Mouse (Mus musculus) kidney, embryonic 14.5 days (tissue): Measurements from ENCODE around the gene Rps15. TPM values are rescaled to one million over a fixed set of nuclear protein-coding genes. Genes with fewer than 3 reads are reported as not detected.

Experiments
- ATAC-seq: fragments of 200-750 bp; cut with Nextera tagmentation; 2 replicates; pipeline ENCODE4 v1.8.0; 2017; ENCODE audit warnings: moderate number of reproducible peaks, mild to moderate bottlenecking, moderate TSS enrichment, moderate library complexity; ENCODE audit not compliant: low FRiP score, low TSS enrichment
- H3K27ac ChIP-seq: fragments of 300-500 bp; sonication (generic); 2 replicates; pipeline ENCODE4 v1.5.1; 2014; ENCODE audit warnings: low read depth, mild to moderate bottlenecking, low read length, moderate library complexity, mixed read lengths
- H3K27me3 ChIP-seq: fragments of 300-500 bp; sonication (generic); 2 replicates; pipeline ENCODE4 v1.6.1; 2014; ENCODE audit warnings: mild to moderate bottlenecking, low read length; ENCODE audit not compliant: control insufficient read depth, insufficient read depth
- H3K36me3 ChIP-seq: fragments of 300-500 bp; sonication (generic); 2 replicates; pipeline ENCODE4 v1.6.1; 2014; ENCODE audit warnings: low read length, mixed read lengths; ENCODE audit not compliant: control insufficient read depth, insufficient read depth
- H3K4me1 ChIP-seq: fragments of 300-500 bp; sonication (generic); 2 replicates; pipeline ENCODE4 v1.6.1; 2014; ENCODE audit warnings: low read length, mixed read lengths; ENCODE audit not compliant: control insufficient read depth, insufficient read depth
- H3K4me2 ChIP-seq: fragments of 300-500 bp; sonication (generic); replicated peaks from 2 replicates; pipeline ENCODE4 v1.6.1; 2014; ENCODE audit warnings: low read depth, mild to moderate bottlenecking, low read length
- H3K4me3 ChIP-seq: fragments of 300-500 bp; sonication (generic); 2 replicates; pipeline ENCODE4 v1.5.1; 2014; ENCODE audit warnings: mild to moderate bottlenecking, low read length
- H3K9ac ChIP-seq: fragments of 300-500 bp; sonication (generic); 2 replicates; pipeline ENCODE4 v1.6.1; 2014; ENCODE audit warnings: low read depth, mild to moderate bottlenecking, low read length, moderate library complexity
- H3K9me3 ChIP-seq: fragments of 300-500 bp; sonication (generic); 2 replicates; pipeline ENCODE4 v1.6.1; 2016; ENCODE audit warnings: low read length; ENCODE audit not compliant: control insufficient read depth
- WGBS: fragments of 180-500 bp; shearing (Covaris S2); extraction: QIAGEN DNeasy Blood & Tissue Kit; methylation state at CpG from one replicate; pipeline ENCODE4 v1.1.7; 2014; 5-methylcytosine and 5-hydroxymethylcytosine counted together
- polyA plus RNA-seq: library from polyadenylated mRNA; unstranded; fragments of >200 nt; fragmentation: Nextera tagmentation; extraction: Ambion mirVana; gene quantifications from 2 replicates; pipeline ENCODE4 v1.2.1, GENCODE M21; 2014

The Rps15 gene
- polyA plus RNA-seq, 1 experiment from 2014 or later = 1,166 TPM

DNA sequence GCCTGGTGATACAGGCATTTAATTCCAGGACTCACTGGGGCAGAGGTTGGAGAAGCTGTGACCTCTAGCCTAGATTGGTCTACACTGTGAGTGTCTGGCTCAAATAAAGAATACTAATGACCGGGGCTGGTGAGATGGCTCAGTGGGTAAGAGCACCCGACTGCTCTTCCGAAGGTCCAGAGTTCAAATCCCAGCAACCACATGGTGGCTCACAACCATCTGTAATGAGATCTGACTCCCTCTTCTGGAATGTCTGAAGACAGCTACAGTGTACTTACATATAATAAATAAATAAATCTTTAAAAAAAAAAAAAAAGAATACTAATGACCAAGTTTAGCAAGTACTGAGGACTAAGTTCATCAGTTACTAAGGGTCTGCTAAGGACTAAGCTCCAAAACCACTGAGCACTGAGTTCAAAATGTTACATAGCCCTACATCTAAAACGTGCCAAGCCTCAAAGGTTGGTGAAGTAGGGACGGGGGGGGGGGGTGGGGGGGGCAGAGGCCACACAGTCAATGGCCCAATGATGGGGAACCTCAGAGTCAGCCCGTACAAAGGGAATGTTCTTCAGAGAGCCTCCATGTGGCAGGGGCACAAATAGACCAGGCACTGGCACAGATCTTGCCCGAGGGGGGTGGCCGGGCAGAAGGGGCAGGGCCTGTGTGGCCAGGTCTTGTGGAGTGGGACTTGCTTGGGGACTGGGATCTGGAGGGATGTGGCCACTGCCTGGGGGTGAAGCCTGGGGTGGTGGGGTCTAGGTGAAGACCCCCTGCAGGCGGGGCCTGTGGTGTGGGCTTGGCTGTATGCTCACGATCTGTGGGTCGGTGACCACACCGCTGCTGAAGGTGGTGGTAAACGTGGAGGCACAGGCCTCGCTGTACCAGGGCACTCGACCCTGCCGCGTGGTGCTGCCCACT lies 32.1 kb downstream of the Rps15 start:
- ATAC-seq = no peak
- Histone ChIP-seq H3K9me3 (no peaks in the 10 kb centered on the region), H3K27ac (no peak overlapping the region), H3K36me3 (no peaks in the 10 kb centered on the region), H3K4me3 (peak overlapping the region; percentile 56; the same call in 1 of the 2 replicates), H3K4me2 (peak overlapping the region; percentile 97), H3K4me1 (peaks cover 21% of the 10 kb centered on the region), H3K9ac (no peak overlapping the region), H3K27me3 (no peaks in the 10 kb centered on the region)
- WGBS = 79% methylated on average over 17 of the region's 17 CpGs

DNA sequence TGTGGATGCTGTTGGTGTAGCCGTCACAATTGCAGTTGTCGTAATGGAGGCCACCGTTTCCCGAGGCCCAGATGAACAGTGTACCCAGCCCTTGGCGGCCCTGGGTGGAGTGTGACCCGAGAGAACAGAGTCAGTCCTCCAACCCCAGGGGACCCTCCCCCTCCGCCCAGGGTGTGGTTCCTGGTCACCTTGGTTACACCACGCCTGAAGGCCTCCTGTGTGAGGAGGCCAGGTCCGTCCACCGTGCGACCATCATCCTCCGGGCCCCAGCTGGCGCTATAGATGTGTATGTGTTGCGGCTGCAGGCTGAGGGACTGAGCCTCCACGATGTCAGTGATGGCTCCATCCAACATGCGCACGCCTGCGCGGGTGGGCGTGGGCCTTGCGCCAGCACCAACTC lies 32.8 kb downstream of the Rps15 start:
- H3K4me3 ChIP-seq = no peak overlapping the region
- no peak overlapping the region for H3K9ac ChIP-seq
- no peak overlapping the region for H3K27ac ChIP-seq
- H3K27me3 ChIP-seq = no peaks in the 10 kb centered on the region
- H3K4me2 ChIP-seq = no peak overlapping the region
- WGBS = 77% methylated on average over 21 of the region's 21 CpGs
- peaks cover 19% of the 10 kb centered on the region; the same call in 1 of the 2 replicates for H3K4me1 ChIP-seq
- H3K36me3 ChIP-seq = no peaks in the 10 kb centered on the region
- no peaks in the 10 kb centered on the region for H3K9me3 ChIP-seq
- no peak for ATAC-seq

DNA sequence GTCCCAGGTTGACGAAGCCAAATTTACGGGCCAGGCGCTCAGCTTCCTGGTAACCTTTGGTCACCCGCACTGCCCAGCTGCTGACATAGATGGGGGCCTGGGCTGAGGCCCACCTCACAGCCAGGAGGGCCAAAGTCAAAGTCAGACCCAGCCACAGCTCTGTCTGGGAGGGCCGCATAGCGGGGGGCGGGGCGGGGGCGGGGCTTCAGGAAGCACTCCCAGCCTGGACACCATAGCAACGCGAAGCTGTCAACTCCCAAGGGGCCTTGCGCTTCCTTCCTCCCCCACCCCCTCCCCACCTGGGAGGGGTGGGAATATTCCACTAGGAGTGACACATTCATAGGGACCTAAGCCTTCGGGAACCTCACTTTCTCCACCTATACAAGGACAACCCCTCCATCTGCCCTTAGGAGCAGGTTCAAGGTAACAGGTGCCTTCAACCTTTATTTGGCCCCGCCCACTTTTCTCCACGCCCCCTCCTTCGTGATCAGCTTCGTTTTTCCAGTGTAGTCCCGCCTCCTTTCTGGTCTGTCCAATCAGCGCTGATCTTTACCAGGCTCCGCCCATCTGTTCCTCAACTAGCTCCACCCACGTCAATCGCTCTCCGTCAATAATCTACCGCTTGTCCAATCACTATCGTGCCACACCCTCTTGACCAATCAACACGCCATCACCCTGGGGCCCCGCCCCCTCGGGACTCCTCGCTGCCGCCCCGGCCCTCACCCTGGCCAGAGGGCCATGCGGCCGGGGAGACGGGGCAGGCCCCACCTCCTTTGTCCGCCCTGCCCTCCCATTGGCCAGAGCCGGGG lies 37.2 kb downstream of the Rps15 start, which contains the start of the genes Pcsk4 and Reep6:
Pcsk4 (minus strand) TSS at position 226 of the 809 bp plus-strand sequence.
Reep6 (plus strand) TSS at position 681 of the 809 bp plus-strand sequence.
- peak within 1 kb of the TSS; percentile 58 for H3K9ac ChIP-seq
- ATAC-seq = peak; percentile 96
- no peaks in the 10 kb centered on the region for H3K36me3 ChIP-seq
- WGBS = 3% methylated on average over 36 of the region's 36 CpGs
- peak within 1 kb of the TSS; percentile 44 for H3K4me3 ChIP-seq
- peak within 1 kb of the TSS; percentile 91 for H3K4me2 ChIP-seq
- no peak within 1 kb of the TSS for H3K27ac ChIP-seq
- peaks cover 6% of the 10 kb centered on the region for H3K27me3 ChIP-seq
- no peaks in the 10 kb centered on the region for H3K9me3 ChIP-seq
- H3K4me1 ChIP-seq = peaks cover 11% of the 10 kb centered on the region

DNA sequence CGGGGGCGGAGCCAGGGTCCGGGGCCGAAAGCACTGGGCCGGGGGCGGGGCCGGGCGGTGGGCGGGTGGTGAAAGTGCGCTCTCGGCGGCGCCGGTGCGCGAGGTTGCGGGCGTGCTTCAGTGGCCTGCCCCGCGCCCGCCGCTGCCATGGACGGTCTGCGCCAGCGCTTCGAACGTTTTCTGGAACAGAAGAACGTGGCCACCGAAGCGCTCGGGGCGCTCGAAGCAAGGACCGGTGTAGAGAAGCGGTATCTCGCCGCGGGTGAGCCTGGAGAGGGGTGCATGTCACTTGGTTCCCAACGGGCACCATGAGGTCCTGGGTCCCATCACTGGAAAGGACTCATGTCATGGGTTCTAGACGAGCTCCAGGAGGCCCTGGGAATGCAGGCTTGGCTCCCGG lies 37.8 kb downstream of the Rps15 start:
- WGBS = 1% methylated on average over 30 of the region's 41 CpGs
- peaks cover 11% of the 10 kb centered on the region for H3K4me1 ChIP-seq
- no peak for ATAC-seq

DNA sequence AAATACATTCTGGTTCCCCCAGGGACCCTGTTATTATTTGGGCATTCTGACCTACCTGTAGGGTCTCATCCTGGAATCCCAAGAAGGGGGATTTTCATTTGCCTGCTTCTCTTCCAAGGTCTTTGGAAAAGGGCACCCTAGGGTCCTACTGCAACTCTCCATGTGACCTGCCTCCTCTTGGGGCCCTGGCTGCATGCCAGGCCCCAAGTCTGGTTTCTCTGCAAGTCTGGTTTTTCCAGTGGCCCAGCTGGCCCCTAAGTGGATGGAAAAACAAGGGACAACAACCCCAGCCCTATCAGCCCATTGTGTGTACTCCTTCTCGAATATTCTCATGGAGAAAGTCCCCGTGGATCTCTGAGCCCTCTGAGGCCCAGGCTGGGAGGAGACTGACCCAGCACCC lies 38.6 kb downstream of the Rps15 start:
- ATAC-seq = no peak
- 76% methylated on average over 2 of the region's 2 CpGs for WGBS
- no peak overlapping the region; the same call in 1 of the 2 replicates for H3K4me2 ChIP-seq
- no peaks in the 10 kb centered on the region for H3K9me3 ChIP-seq
- no peaks in the 10 kb centered on the region; the same call in 1 of the 2 replicates for H3K36me3 ChIP-seq
- H3K9ac ChIP-seq = peak overlapping the region; percentile 58; the same call in 1 of the 2 replicates
- H3K27ac ChIP-seq = no peak overlapping the region
- peaks cover 6% of the 10 kb centered on the region for H3K27me3 ChIP-seq
- H3K4me3 ChIP-seq = peak overlapping the region; percentile 44; the same call in 1 of the 2 replicates
- peaks cover 11% of the 10 kb centered on the region for H3K4me1 ChIP-seq

More for the DNA sequence above, 37.8 kb downstream of the Rps15 start:
- Histone ChIP-seq H3K27ac (no peak overlapping the region), H3K9me3 (no peaks in the 10 kb centered on the region), H3K4me2 (peak overlapping the region; percentile 91), H3K4me3 (peak overlapping the region; percentile 44), H3K36me3 (no peaks in the 10 kb centered on the region), H3K27me3 (peaks cover 6% of the 10 kb centered on the region), H3K9ac (peak overlapping the region; percentile 58)

DNA sequence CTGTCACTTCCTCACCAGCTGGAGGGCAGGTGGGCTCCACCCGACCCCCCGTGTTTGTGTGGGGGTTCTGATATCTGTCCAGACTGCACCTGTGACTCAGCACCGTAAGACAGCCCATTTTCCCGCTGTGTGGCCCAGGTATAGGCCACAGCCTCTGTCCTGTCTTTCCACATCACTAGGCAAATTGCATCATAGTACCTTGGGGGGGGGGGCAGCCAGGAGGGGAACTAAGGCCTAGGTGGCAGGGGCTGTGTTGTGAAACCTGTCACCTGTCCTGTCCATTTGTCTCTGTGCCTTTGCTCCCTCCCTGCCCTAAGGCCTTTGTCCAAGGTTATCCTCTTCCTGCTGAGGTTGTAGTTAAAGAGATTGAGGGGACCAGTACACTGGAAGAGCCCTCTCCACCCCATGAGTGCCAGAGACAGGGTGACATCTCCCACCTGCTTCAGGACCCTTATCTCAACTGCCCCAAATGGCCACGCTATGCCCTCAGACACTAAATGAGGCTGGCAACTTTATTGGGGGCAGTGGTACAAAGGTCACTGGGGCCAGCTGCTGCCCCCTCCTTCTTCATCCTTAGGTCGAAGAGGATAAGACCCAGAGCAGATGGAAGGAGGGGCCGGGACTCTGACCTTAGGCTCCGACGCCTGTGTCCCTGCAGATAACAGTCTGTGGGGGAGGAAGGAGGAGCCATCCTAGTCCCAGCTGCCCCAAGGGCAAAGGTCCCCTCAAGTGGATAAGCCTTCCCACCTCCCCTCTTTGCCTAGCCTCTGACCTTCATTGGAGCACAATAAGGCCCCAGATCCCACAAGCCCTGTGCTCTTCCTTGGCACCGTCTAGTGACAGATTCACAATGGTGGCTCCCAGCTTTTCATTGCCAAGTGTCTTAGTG lies 39.6 kb downstream of the Rps15 start:
- no peak overlapping the region for H3K4me2 ChIP-seq
- peaks cover 6% of the 10 kb centered on the region for H3K27me3 ChIP-seq
- H3K9ac ChIP-seq = no peak overlapping the region
- ATAC-seq = no peak
- 54% methylated on average over 10 of the region's 10 CpGs for WGBS
- H3K36me3 ChIP-seq = no peaks in the 10 kb centered on the region; the same call in 1 of the 2 replicates
- H3K4me3 ChIP-seq = no peak overlapping the region
- no peaks in the 10 kb centered on the region for H3K9me3 ChIP-seq
- no peak overlapping the region for H3K27ac ChIP-seq
- H3K4me1 ChIP-seq = peaks cover 11% of the 10 kb centered on the region

DNA sequence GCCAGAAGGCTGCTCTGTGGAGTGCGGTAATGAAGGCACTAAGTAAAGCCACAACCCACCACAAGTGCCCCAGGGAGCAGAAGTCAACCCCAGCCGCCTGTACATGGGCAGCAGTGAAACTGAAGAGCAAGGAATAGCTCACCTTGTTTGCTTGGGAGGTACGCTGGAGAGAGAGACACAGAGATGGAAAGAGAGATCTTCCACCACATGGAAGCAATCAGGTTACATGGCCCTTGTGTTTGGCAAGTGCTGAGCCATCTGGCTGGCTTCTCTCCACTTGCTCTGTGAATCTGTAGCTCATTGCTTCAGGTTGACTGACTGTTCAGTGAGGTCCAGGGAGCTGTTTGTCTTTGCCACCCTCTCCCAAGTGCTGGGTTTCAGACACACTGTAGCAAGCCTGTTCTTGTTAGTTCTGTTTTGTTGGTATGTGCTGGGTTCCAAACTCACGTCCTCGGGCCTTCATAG lies 40.3 kb downstream of the Rps15 start:
- Histone ChIP-seq H3K27ac (no peak overlapping the region), H3K4me3 (no peak overlapping the region), H3K36me3 (no peaks in the 10 kb centered on the region; the same call in 1 of the 2 replicates), H3K27me3 (peaks cover 6% of the 10 kb centered on the region), H3K9me3 (no peaks in the 10 kb centered on the region), H3K4me1 (peaks cover 11% of the 10 kb centered on the region), H3K4me2 (no peak overlapping the region), H3K9ac (no peak overlapping the region)
- ATAC-seq = no peak
- WGBS = 85% methylated on average over 5 of the region's 5 CpGs

DNA sequence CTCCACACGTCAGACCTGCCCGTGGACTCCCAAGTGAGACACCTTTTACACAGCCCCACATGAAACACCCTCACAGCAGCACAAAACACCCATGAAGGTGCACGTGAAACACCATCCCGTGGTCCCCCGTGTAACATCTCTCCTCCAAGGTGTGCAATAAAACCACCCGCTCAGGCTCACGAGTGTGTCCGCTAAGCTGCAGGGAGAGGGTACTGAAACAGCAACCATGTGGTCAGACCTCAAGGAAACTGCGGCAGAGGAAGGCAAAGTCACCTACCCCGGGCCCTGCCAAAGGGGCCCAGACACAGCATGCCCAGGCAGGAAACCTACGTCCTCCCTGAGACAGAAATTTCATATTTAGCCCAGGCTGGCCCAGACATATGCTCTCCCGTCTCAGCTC lies 44.0 kb downstream of the Rps15 start:
- Histone ChIP-seq H3K4me1 (no peaks in the 10 kb centered on the region), H3K27me3 (peaks cover 11% of the 10 kb centered on the region), H3K9ac (no peak overlapping the region), H3K4me3 (no peak overlapping the region), H3K27ac (no peak overlapping the region), H3K9me3 (no peaks in the 10 kb centered on the region), H3K36me3 (no peaks in the 10 kb centered on the region; the same call in 1 of the 2 replicates), H3K4me2 (no peak overlapping the region)
- no peak for ATAC-seq
- 88% methylated on average over 12 of the region's 12 CpGs for WGBS
